Mouse (Mus musculus): ENCODE measurements around the gene Cnot9.
"Not testable (repeated sequence)": the region's sequence is repeated elsewhere in the genome, so short reads cannot be mapped to it uniquely, and the experiment has no call there.

Cnot9 gene

GRCm38 (mm10) chr1:74505721-74506464 lies at the start of gene Cnot9:
Gene Cnot9, plus strand, starts transcription at chr1:74506058.
- peak; percentile 100 for DNase-seq (ENCODE audit: low spot score in 2 of 2)

DNA sequence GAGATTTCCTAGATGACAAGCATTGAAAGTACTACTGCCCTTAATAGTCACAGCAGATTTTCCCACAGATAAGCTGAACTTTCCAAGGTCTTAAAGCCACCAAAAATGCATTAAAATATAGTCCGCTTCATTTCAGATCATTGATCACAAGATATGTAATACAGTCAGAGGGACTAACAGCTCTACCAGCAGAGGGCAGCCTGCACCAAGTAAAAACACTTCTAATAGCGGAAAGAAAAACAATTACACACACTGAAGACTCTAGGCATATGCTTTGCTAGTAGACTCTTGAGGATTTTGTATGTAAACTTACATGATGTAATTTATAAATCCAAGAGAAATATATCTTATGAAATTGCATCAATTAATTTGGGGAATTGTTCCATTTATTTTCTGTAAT lies 45.6 kb upstream of the Cnot9 start:
- peak in 1 of 2 experiments; percentile 32 for DNase-seq (ENCODE audit: low spot score in 2 of 2)

- DNase-seq (ENCODE audit: low spot score in 2 of 2): no peak
Observed at GRCm38 (mm10) chr1:74485792-74486191, 20.1 kb upstream of the Cnot9 start.

- no peak for DNase-seq (ENCODE audit: low spot score in 2 of 2)
Observed at GRCm38 (mm10) chr1:74501106-74501505, 4.8 kb upstream of the Cnot9 start.

GRCm38 (mm10) chr1:74505393-74505720 lies 501 bp upstream of the Cnot9 start:
- no peak for DNase-seq (ENCODE audit: low spot score in 2 of 2)

DNA sequence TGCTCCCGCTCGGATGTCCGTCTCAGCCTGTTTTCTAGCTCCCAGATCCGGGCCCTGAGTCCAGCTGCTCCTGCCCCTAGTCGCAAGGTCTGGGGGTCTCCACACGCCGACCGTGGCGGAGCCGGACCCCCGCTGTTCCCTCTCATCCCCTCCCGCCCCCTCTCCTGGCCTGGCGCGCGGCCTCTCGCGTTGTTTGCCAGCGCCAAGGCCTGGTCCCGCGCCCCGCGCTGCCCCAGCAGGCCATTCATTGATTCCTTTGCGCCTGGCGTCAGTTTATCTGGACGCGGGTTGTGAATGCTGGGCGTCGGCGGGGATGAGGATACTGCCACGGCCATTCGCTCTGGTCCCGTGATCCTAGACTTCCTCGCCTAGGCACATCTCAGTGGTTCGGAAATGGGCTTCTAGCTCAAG lies 618 bp downstream of the Cnot9 start:
- DNase-seq (ENCODE audit: low spot score in 2 of 2): peak in 1 of 2 experiments; percentile 45

DNA sequence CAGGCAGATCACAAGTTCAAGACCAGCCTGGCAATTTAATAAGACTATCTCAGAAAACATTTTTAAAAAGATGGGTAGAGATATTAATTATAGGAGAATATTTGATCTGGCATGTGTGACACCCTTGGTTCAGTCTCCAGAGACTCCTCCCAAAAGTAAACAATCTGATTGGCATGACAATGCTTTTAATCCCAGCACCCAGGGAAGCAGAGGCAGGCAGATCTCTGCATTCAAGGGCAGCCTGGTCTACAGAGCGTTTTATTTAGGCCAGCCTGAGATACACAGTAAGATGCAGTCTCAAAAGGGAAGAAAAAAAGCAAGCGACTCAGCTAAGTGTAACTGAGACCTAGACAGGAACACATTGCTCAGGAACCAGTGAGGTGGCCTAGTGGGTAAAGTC lies 1.9 kb downstream of the Cnot9 start:
- no peak for DNase-seq (ENCODE audit: low spot score in 2 of 2)

DNA sequence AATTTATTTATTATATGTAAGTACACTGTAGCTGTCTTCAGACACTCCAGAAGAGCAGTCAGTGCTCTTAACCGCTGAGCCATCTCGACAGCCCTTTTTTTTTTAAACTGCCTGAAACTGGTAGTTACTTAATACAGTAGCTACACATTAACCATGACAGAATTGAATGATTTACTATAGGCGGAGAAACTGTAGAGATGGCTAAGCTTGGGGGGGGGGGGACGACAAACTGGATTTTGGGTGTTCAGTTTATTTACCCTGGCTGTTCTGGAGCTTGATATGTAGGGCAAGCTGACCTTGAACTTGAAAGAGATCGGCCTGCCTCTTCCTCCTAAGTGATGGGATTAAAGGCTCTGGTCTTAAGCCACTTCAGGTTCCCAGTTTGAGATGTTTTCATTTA lies 5.4 kb downstream of the Cnot9 start:
- DNase-seq (ENCODE audit: low spot score in 2 of 2): no peak

DNA sequence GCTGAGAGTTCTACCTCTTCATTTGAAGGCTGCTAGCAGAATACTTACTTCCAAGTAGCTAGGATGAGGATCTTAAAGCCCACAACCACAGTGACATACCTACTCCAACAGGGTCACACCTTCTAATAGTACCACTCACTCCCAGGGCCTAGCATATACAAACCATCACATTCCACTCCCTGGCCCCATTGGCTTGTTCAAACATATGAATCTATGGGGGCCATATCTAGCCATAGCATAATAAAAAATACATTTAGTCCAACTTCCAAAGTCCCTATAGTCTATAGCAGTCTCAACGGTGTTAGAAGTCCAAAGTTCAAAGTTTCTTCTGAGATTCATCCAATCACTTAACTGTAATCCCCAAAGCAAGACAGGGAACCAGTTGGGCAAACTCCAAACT lies 7.1 kb downstream of the Cnot9 start:
- DNase-seq (ENCODE audit: low spot score in 2 of 2): not testable (repeated sequence)

DNA sequence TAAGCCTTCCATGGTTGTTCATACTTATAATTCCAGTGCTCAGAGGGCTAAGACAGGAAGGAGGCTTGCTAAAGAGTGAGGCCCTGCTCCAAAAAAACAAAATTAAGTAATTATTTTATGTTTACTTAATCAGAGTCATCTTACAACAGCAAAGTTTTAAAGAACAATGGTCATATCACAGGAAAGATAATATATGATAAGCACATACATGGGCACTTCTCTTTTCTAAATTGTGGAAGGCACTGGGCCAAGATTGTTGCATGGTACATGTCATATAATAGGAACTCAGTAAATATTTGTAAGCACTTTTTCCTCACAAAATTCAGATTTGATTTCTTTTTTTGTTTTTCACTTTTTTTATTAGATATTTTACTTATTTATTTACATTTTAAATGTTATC lies 14.0 kb downstream of the Cnot9 start:
- DNase-seq (ENCODE audit: low spot score in 2 of 2): no peak

DNA sequence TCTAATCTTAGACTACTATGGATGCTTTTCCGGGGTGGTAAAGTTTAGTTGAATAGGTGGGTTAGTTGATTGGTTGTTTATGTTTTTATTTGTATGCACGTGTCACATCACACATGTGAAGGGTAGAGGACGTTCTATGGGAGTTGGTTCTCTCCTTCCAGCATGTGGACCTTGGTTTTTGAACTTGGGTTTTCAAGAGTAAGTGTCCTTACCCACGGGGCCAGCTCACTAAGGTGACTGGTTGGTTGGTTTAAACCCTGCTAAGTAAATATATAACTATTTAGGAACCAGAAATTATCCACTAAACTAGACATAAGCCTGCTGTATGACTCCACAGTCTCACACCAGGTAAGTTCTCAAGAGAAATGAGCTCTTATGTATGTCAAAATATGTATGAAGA lies 18.9 kb downstream of the Cnot9 start:
- no peak for DNase-seq (ENCODE audit: low spot score in 2 of 2)

DNA sequence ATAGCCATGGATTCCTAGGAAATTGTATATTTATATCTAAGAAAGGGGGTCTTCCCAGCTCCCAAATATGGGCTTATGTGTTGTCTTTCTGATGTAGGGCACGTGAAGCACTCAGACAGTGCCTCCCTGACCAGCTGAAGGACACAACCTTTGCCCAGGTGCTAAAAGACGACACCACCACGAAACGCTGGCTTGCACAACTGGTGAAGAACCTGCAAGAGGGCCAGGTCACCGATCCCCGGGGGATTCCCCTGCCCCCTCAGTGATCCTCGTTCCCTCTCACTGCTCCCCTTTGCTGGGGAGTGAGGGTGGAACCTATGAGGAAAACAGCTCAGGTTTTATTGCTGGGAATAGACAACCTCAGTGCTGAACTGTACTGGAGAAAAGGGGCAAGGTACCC lies 22.7 kb downstream of the Cnot9 start:
- no peak for DNase-seq (ENCODE audit: low spot score in 2 of 2)

GRCm38 (mm10) chr1:74538650-74539049 lies 32.8 kb downstream of the Cnot9 start:
- DNase-seq (ENCODE audit: low spot score in 2 of 2): no peak

GRCm38 (mm10) chr1:74542451-74542961 lies 36.6 kb downstream of the Cnot9 start, which contains the start of gene Plcd4:
Gene Plcd4, plus strand, starts transcription at chr1:74542888.
- DNase-seq (ENCODE audit: low spot score in 2 of 2): peak in 1 of 2 experiments; percentile 14

DNA sequence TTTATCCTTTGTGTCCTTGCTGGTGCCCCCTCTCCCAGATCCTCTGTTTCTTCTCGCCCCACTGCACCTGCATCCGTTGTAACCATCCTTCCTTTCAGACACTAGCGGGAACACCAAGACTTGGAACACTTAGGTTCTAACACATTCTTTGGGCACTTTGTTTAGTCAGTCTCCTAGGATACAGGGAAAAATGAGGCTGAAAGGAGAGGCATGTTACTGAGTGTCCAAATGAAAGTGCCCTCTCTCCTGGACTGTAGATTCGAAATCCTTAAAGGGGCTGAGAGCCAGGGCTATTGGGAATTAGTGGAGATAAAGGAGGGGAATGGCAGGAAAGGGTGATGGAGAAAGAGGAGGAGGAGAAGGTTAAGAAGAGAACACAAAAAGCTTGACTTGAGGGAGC lies 38.3 kb downstream of the Cnot9 start, which contains the start of gene Usp37:
Usp37 (minus strand) TSS at position 101 of the 400 bp plus-strand sequence.
- DNase-seq (ENCODE audit: low spot score in 2 of 2): no peak

- DNase-seq (ENCODE audit: low spot score in 2 of 2): no peak
Observed at GRCm38 (mm10) chr1:74559061-74559460, 53.2 kb downstream of the Cnot9 start.

DNA sequence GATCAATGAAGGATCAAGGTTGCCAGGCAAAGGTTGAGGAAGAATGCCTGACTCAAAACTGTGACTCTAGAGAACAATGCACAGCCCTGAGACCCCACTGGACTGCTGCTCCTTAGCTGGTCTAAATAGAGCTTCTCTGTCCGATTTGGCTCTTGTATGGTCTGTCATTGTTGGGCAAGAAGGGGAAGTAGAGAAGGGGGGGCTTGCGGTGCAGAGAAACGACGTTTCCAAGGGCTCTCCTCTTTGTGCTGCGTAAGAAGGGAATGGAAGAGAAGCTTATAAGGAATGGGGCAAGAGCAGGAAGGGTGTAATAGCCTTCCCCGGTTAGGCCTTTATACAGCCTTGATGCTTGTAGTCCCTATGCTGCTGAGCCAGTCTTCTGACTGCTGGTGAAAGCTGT lies 60.0 kb downstream of the Cnot9 start:
- DNase-seq (ENCODE audit: low spot score in 2 of 2): no peak

GRCm38 (mm10) chr1:74569739-74570719 lies 64.2 kb downstream of the Cnot9 start:
- DNase-seq (ENCODE audit: low spot score in 2 of 2): no peak
